Mouse (Mus musculus): ENCODE results near the gene Fam19a5. TPM values are rescaled to one million over a fixed set of nuclear protein-coding genes. Genes with fewer than 3 reads are reported as not detected.
A peak's percentile ranks its signal among the peaks of the same experiment; 100 is the strongest.

Fam19a5 gene
- polyA plus RNA-seq, 1 experiment from 2014 or later: 15.8 TPM

- Histone ChIP-seq H3K4me2 (ENCODE audit: low read length) (no peak overlapping the region), H3K36me3 (ENCODE audit: control insufficient read depth, insufficient read depth, low read length) (no peaks in the 10 kb centered on the region), H3K9me3 (replicated peaks; ENCODE audit: control insufficient read depth, low read length) (no peaks in the 10 kb centered on the region), H3K27me3 (replicated peaks; ENCODE audit: control insufficient read depth, insufficient read depth, low read length) (no peaks in the 10 kb centered on the region), H3K4me1 (ENCODE audit: control insufficient read depth, insufficient read depth, low read length) (peaks cover under 1% of the 10 kb centered on the region; the same call in 1 of the 2 replicates), H3K27ac (ENCODE audit: low read depth, low read length) (no peak overlapping the region), H3K9ac (ENCODE audit: low read length) (no peak overlapping the region), H3K4me3 (ENCODE audit: low read depth, low read length) (no peak overlapping the region)
- WGBS: 90% methylated on average over 7 of the region's 7 CpGs
- ATAC-seq (no peak), DNase-seq (ENCODE audit: low spot score) (no peak)
Observed at GRCm38 (mm10) chr15:87661954-87662353, 117.9 kb downstream of the Fam19a5 start.

- Histone ChIP-seq H3K36me3 (ENCODE audit: control insufficient read depth, insufficient read depth, low read length) (no peaks in the 10 kb centered on the region), H3K27me3 (replicated peaks; ENCODE audit: control insufficient read depth, insufficient read depth, low read length) (no peaks in the 10 kb centered on the region), H3K4me3 (ENCODE audit: low read depth, low read length) (no peak overlapping the region), H3K4me2 (ENCODE audit: low read length) (no peak overlapping the region), H3K27ac (ENCODE audit: low read depth, low read length) (no peak overlapping the region), H3K4me1 (ENCODE audit: control insufficient read depth, insufficient read depth, low read length) (peaks cover 14% of the 10 kb centered on the region), H3K9me3 (replicated peaks; ENCODE audit: control insufficient read depth, low read length) (no peaks in the 10 kb centered on the region), H3K9ac (ENCODE audit: low read length) (no peak overlapping the region)
- WGBS: 95% methylated on average over 13 of the region's 13 CpGs
- DNase-seq (ENCODE audit: low spot score): no peak
- no peak for ATAC-seq
Observed at GRCm38 (mm10) chr15:87666041-87666750, 122.1 kb downstream of the Fam19a5 start.

GRCm38 (mm10) chr15:87667416-87667815, 123.3 kb downstream of the Fam19a5 start:
- 71% methylated on average over 7 of the region's 7 CpGs for WGBS
- no peak overlapping the region for H3K4me2 ChIP-seq (ENCODE audit: low read length)
- H3K4me3 ChIP-seq (ENCODE audit: low read depth, low read length): no peak overlapping the region
- H3K27me3 ChIP-seq (replicated peaks; ENCODE audit: control insufficient read depth, insufficient read depth, low read length): no peaks in the 10 kb centered on the region
- no peak overlapping the region for H3K9ac ChIP-seq (ENCODE audit: low read length)
- ATAC-seq (no peak), DNase-seq (ENCODE audit: low spot score) (no peak)
- H3K9me3 ChIP-seq (replicated peaks; ENCODE audit: control insufficient read depth, low read length): no peaks in the 10 kb centered on the region
- no peak overlapping the region for H3K27ac ChIP-seq (ENCODE audit: low read depth, low read length)
- peaks cover 22% of the 10 kb centered on the region for H3K4me1 ChIP-seq (ENCODE audit: control insufficient read depth, insufficient read depth, low read length)
- H3K36me3 ChIP-seq (ENCODE audit: control insufficient read depth, insufficient read depth, low read length): no peaks in the 10 kb centered on the region

- WGBS: 55% methylated on average over 5 of the region's 5 CpGs
- ATAC-seq (no peak), DNase-seq (ENCODE audit: low spot score) (peak; percentile 39)
- H3K9ac ChIP-seq (ENCODE audit: low read length): no peak overlapping the region
- no peaks in the 10 kb centered on the region for H3K27me3 ChIP-seq (replicated peaks; ENCODE audit: control insufficient read depth, insufficient read depth, low read length)
- H3K4me1 ChIP-seq (ENCODE audit: control insufficient read depth, insufficient read depth, low read length): peaks cover 24% of the 10 kb centered on the region
- H3K4me3 ChIP-seq (ENCODE audit: low read depth, low read length): no peak overlapping the region
- no peak overlapping the region for H3K27ac ChIP-seq (ENCODE audit: low read depth, low read length)
- H3K4me2 ChIP-seq (ENCODE audit: low read length): no peak overlapping the region
- no peaks in the 10 kb centered on the region for H3K36me3 ChIP-seq (ENCODE audit: control insufficient read depth, insufficient read depth, low read length)
- no peaks in the 10 kb centered on the region for H3K9me3 ChIP-seq (replicated peaks; ENCODE audit: control insufficient read depth, low read length)
Observed at GRCm38 (mm10) chr15:87668112-87668511, 124.0 kb downstream of the Fam19a5 start.

GRCm38 (mm10) chr15:87671929-87672328, 127.8 kb downstream of the Fam19a5 start:
- ATAC-seq (peak; percentile 42; the same call in 1 of the 2 replicates), DNase-seq (ENCODE audit: low spot score) (peak; percentile 63)
- no peak overlapping the region for H3K27ac ChIP-seq (ENCODE audit: low read depth, low read length)

GRCm38 (mm10) chr15:87678711-87679110, 134.6 kb downstream of the Fam19a5 start:
- Histone ChIP-seq H3K4me3 (ENCODE audit: low read depth, low read length) (no peak overlapping the region), H3K27ac (ENCODE audit: low read depth, low read length) (no peak overlapping the region), H3K4me1 (ENCODE audit: control insufficient read depth, insufficient read depth, low read length) (no peaks in the 10 kb centered on the region), H3K9me3 (replicated peaks; ENCODE audit: control insufficient read depth, low read length) (no peaks in the 10 kb centered on the region), H3K4me2 (ENCODE audit: low read length) (no peak overlapping the region), H3K9ac (ENCODE audit: low read length) (no peak overlapping the region), H3K36me3 (ENCODE audit: control insufficient read depth, insufficient read depth, low read length) (no peaks in the 10 kb centered on the region), H3K27me3 (replicated peaks; ENCODE audit: control insufficient read depth, insufficient read depth, low read length) (no peaks in the 10 kb centered on the region)
- WGBS: 62% methylated on average over 6 of the region's 6 CpGs
- no peak for DNase-seq (ENCODE audit: low spot score)
- ATAC-seq: no peak

More at GRCm38 (mm10) chr15:87671929-87672328, 127.8 kb downstream of the Fam19a5 start:
- Histone ChIP-seq H3K36me3 (ENCODE audit: control insufficient read depth, insufficient read depth, low read length) (no peaks in the 10 kb centered on the region), H3K9me3 (replicated peaks; ENCODE audit: control insufficient read depth, low read length) (no peaks in the 10 kb centered on the region), H3K4me1 (ENCODE audit: control insufficient read depth, insufficient read depth, low read length) (peaks cover 24% of the 10 kb centered on the region), H3K4me3 (ENCODE audit: low read depth, low read length) (no peak overlapping the region), H3K4me2 (ENCODE audit: low read length) (no peak overlapping the region), H3K9ac (ENCODE audit: low read length) (no peak overlapping the region), H3K27me3 (replicated peaks; ENCODE audit: control insufficient read depth, insufficient read depth, low read length) (no peaks in the 10 kb centered on the region)
- 47% methylated on average over 9 of the region's 9 CpGs for WGBS

GRCm38 (mm10) chr15:87682410-87682809, 138.3 kb downstream of the Fam19a5 start:
- 75% methylated on average over 3 of the region's 3 CpGs for WGBS
- ATAC-seq (no peak), DNase-seq (ENCODE audit: low spot score) (no peak)
- Histone ChIP-seq H3K4me3 (ENCODE audit: low read depth, low read length) (no peak overlapping the region), H3K27me3 (replicated peaks; ENCODE audit: control insufficient read depth, insufficient read depth, low read length) (no peaks in the 10 kb centered on the region), H3K4me1 (ENCODE audit: control insufficient read depth, insufficient read depth, low read length) (peaks cover 5% of the 10 kb centered on the region; the same call in 1 of the 2 replicates), H3K36me3 (ENCODE audit: control insufficient read depth, insufficient read depth, low read length) (peaks cover 5% of the 10 kb centered on the region; the same call in 1 of the 2 replicates), H3K4me2 (ENCODE audit: low read length) (no peak overlapping the region), H3K9ac (ENCODE audit: low read length) (no peak overlapping the region), H3K27ac (ENCODE audit: low read depth, low read length) (no peak overlapping the region), H3K9me3 (replicated peaks; ENCODE audit: control insufficient read depth, low read length) (no peaks in the 10 kb centered on the region)

GRCm38 (mm10) chr15:87686415-87687040, 142.4 kb downstream of the Fam19a5 start:
- Histone ChIP-seq H3K9ac (ENCODE audit: low read length) (no peak overlapping the region), H3K27ac (ENCODE audit: low read depth, low read length) (no peak overlapping the region), H3K27me3 (replicated peaks; ENCODE audit: control insufficient read depth, insufficient read depth, low read length) (no peaks in the 10 kb centered on the region), H3K4me2 (ENCODE audit: low read length) (no peak overlapping the region), H3K4me3 (ENCODE audit: low read depth, low read length) (no peak overlapping the region), H3K9me3 (replicated peaks; ENCODE audit: control insufficient read depth, low read length) (no peaks in the 10 kb centered on the region), H3K4me1 (ENCODE audit: control insufficient read depth, insufficient read depth, low read length) (peaks cover 5% of the 10 kb centered on the region; the same call in 1 of the 2 replicates), H3K36me3 (ENCODE audit: control insufficient read depth, insufficient read depth, low read length) (peaks cover 5% of the 10 kb centered on the region; the same call in 1 of the 2 replicates)
- ATAC-seq: no peak; the same call in 1 of the 2 replicates
- peak; percentile 33 for DNase-seq (ENCODE audit: low spot score)
- 62% methylated on average over 10 of the region's 10 CpGs for WGBS
